ENCODE assay signal across 22 mouse cellular contexts in genomic region chr13:80381280-80381965, GRCm38 (mm10).
DNase-seq lines count a peak whose midpoint lies in the region; ATAC-seq and TF ChIP-seq lines count a peak whose summit lies in the region.
"Had no signal": no experiment of that assay in that cellular context is flagged by ENCODE, and none has a peak within 500 bp of the region (broad histone marks: within the 10 kb centered on the region; RNA-seq: fewer than 3 reads in every experiment).

No protein-coding gene starts in this region.

- WGBS in embryonic facial prominence, embryonic 11.5 days, result 78% methylated on average over 4 of the region's 4 CpGs
- WGBS in embryonic facial prominence, embryonic 10.5 days, result 79% methylated on average over 4 of the region's 4 CpGs
- WGBS in forebrain, embryonic 10.5 days, result 81% methylated on average over 4 of the region's 4 CpGs
- 66% methylated on average over 4 of the region's 4 CpGs for WGBS in hindbrain, embryonic 11.5 days
- WGBS in midbrain, postnatal 0 days, result 55% methylated on average over 4 of the region's 4 CpGs

- no peak overlapping the region for H3K9ac ChIP-seq in embryonic facial prominence, embryonic 11.5 days (replicated peaks; ENCODE audit: low read length)
- no peak overlapping the region for H3K9ac ChIP-seq in hindbrain, embryonic 11.5 days (ENCODE audit: low read depth, low read length)
- H3K9ac ChIP-seq in midbrain, postnatal 0 days (replicated peaks; ENCODE audit: low read length, poor library complexity, severe bottlenecking), result no peak overlapping the region
- H3K9ac ChIP-seq: embryonic facial prominence, embryonic 12.5 days; hindbrain, embryonic 15.5 days; stomach, embryonic 15.5 days had no signal

- TF ChIP-seq CTCF in midbrain, postnatal 0 days (IDR thresholded peaks at IDR 0.05), result no peak

- no peak overlapping the region for H3K4me3 ChIP-seq in embryonic facial prominence, embryonic 11.5 days (ENCODE audit: low read depth, low read length)
- no peak overlapping the region for H3K4me3 ChIP-seq in embryonic facial prominence, embryonic 10.5 days
- no peak overlapping the region for H3K4me3 ChIP-seq in forebrain, embryonic 10.5 days
- H3K4me3 ChIP-seq in hindbrain, embryonic 11.5 days (ENCODE audit: low read depth, low read length), result no peak overlapping the region
- H3K4me3 ChIP-seq in midbrain, postnatal 0 days (ENCODE audit: low read depth, low read length), result no peak overlapping the region
- H3K4me3 ChIP-seq: embryonic facial prominence, embryonic 12.5 days; hindbrain, embryonic 15.5 days; stomach, embryonic 15.5 days had no signal

- H3K4me1 ChIP-seq in embryonic facial prominence, embryonic 11.5 days (ENCODE audit: control insufficient read depth, insufficient read depth, low read length), result no peaks in the 10 kb centered on the region
- no peaks in the 10 kb centered on the region for H3K4me1 ChIP-seq in embryonic facial prominence, embryonic 10.5 days
- H3K4me1 ChIP-seq in forebrain, embryonic 10.5 days, result peaks cover 16% of the 10 kb centered on the region
- no peaks in the 10 kb centered on the region for H3K4me1 ChIP-seq in hindbrain, embryonic 11.5 days (replicated peaks; ENCODE audit: control insufficient read depth, insufficient read depth, low read length)
- no peaks in the 10 kb centered on the region for H3K4me1 ChIP-seq in midbrain, postnatal 0 days (ENCODE audit: insufficient read depth, low read length)
- H3K4me1 ChIP-seq: embryonic facial prominence, embryonic 12.5 days; hindbrain, embryonic 15.5 days; stomach, embryonic 15.5 days had no signal

- ATAC-seq in embryonic facial prominence, embryonic 11.5 days (replicated peaks; ENCODE audit: insufficient number of reproducible peaks, low FRiP score, low TSS enrichment, low read depth), result no peak
- peak; percentile 83 for ATAC-seq in hindbrain, embryonic 11.5 days (ENCODE audit: low FRiP score)
- 0 out of 2 replicates have a peak, but pooled peaks have one; percentile 41 for ATAC-seq in midbrain, postnatal 0 days (ENCODE audit: low FRiP score)

- no peaks in the 10 kb centered on the region for H3K27me3 ChIP-seq in embryonic facial prominence, embryonic 11.5 days (ENCODE audit: control insufficient read depth, insufficient read depth, low read length)
- no peaks in the 10 kb centered on the region for H3K27me3 ChIP-seq in embryonic facial prominence, embryonic 10.5 days (replicated peaks; ENCODE audit: low read depth, poor library complexity, severe bottlenecking)
- H3K27me3 ChIP-seq in forebrain, embryonic 10.5 days (ENCODE audit: poor library complexity, severe bottlenecking), result no peaks in the 10 kb centered on the region
- no peaks in the 10 kb centered on the region for H3K27me3 ChIP-seq in hindbrain, embryonic 11.5 days (ENCODE audit: control insufficient read depth, insufficient read depth, low read length)
- H3K27me3 ChIP-seq in midbrain, postnatal 0 days (ENCODE audit: insufficient read depth, low read length), result no peaks in the 10 kb centered on the region
- H3K27me3 ChIP-seq: CH12.LX; embryonic facial prominence, embryonic 12.5 days; hindbrain, embryonic 15.5 days; stomach, embryonic 15.5 days had no signal

- no peak overlapping the region for H3K4me2 ChIP-seq in embryonic facial prominence, embryonic 11.5 days (ENCODE audit: low read depth, low read length)
- no peak overlapping the region for H3K4me2 ChIP-seq in hindbrain, embryonic 11.5 days (replicated peaks; ENCODE audit: low read depth, low read length)
- no peak overlapping the region for H3K4me2 ChIP-seq in midbrain, postnatal 0 days (ENCODE audit: low read depth, low read length, poor library complexity, severe bottlenecking)
- H3K4me2 ChIP-seq: embryonic facial prominence, embryonic 12.5 days; hindbrain, embryonic 15.5 days; stomach, embryonic 15.5 days had no signal

- no peaks in the 10 kb centered on the region for H3K36me3 ChIP-seq in embryonic facial prominence, embryonic 11.5 days (replicated peaks; ENCODE audit: control insufficient read depth, insufficient read depth, low read depth, low read length)
- no peaks in the 10 kb centered on the region for H3K36me3 ChIP-seq in embryonic facial prominence, embryonic 10.5 days (replicated peaks)
- H3K36me3 ChIP-seq in forebrain, embryonic 10.5 days (replicated peaks), result no peaks in the 10 kb centered on the region
- no peaks in the 10 kb centered on the region for H3K36me3 ChIP-seq in hindbrain, embryonic 11.5 days (ENCODE audit: control insufficient read depth, insufficient read depth, low read length)
- H3K36me3 ChIP-seq in midbrain, postnatal 0 days (ENCODE audit: insufficient read depth, low read length), result no peaks in the 10 kb centered on the region
- H3K36me3 ChIP-seq: embryonic facial prominence, embryonic 12.5 days; hindbrain, embryonic 15.5 days; stomach, embryonic 15.5 days had no signal

- no peak overlapping the region for H3K27ac ChIP-seq in embryonic facial prominence, embryonic 11.5 days (replicated peaks; ENCODE audit: low read depth, low read length)
- no peak overlapping the region for H3K27ac ChIP-seq in embryonic facial prominence, embryonic 10.5 days (replicated peaks)
- peak overlapping the region; percentile 48; the same call in 1 of the 2 replicates for H3K27ac ChIP-seq in forebrain, embryonic 10.5 days
- H3K27ac ChIP-seq in hindbrain, embryonic 11.5 days (ENCODE audit: low read depth, low read length), result no peak overlapping the region
- no peak overlapping the region for H3K27ac ChIP-seq in midbrain, postnatal 0 days (ENCODE audit: low read depth, low read length)
- H3K27ac ChIP-seq: embryonic facial prominence, embryonic 12.5 days; hindbrain, embryonic 15.5 days; stomach, embryonic 15.5 days had no signal

- no peaks in the 10 kb centered on the region for H3K9me3 ChIP-seq in embryonic facial prominence, embryonic 11.5 days (replicated peaks; ENCODE audit: control insufficient read depth, low read length)
- H3K9me3 ChIP-seq in embryonic facial prominence, embryonic 10.5 days, result no peaks in the 10 kb centered on the region
- no peaks in the 10 kb centered on the region for H3K9me3 ChIP-seq in forebrain, embryonic 10.5 days
- no peaks in the 10 kb centered on the region for H3K9me3 ChIP-seq in hindbrain, embryonic 11.5 days (ENCODE audit: control insufficient read depth, low read length)
- H3K9me3 ChIP-seq in midbrain, postnatal 0 days (ENCODE audit: low read length), result no peaks in the 10 kb centered on the region
- H3K9me3 ChIP-seq: embryonic facial prominence, embryonic 12.5 days; hindbrain, embryonic 15.5 days; stomach, embryonic 15.5 days had no signal

- DNase-seq in embryonic facial prominence, embryonic 11.5 days (ENCODE audit: low spot score), result peak; percentile 15
- DNase-seq in embryonic facial prominence, embryonic 10.5 days (ENCODE audit: low spot score), result no peak
- no peak for DNase-seq in forebrain, embryonic 10.5 days (ENCODE audit: extremely low spot score, low spot score)
- DNase-seq in hindbrain, embryonic 11.5 days (ENCODE audit: low spot score), result peak; percentile 18
- peak; percentile 19 for DNase-seq in midbrain, postnatal 0 days (ENCODE audit: low spot score)
- DNase-seq in layer of hippocampus, adult 11-12 months (ENCODE audit: low spot score), result no peak
- no peak for DNase-seq in cerebellum, adult 11 months
- DNase-seq in cerebellum, adult 8-10 months, result no peak
- DNase-seq: adrenal gland, postnatal 10 days; cerebellum, adult 9-10 months; kidney, adult 11 months; kidney, postnatal 10 days; layer of hippocampus, postnatal 36 days; left cerebral cortex, postnatal 4 days; lung, adult 2 months; lung, postnatal 36 days; right cerebral cortex, postnatal 14 days; thymus, adult 2 months had no signal

Comparison
In these comparisons a context has a peak if more than half of its experiments do, and no peak if none do; other contexts are left out.
1. DNase-seq: peak in embryonic facial prominence, embryonic 11.5 days (single experiment), hindbrain, embryonic 11.5 days (single experiment) and midbrain, postnatal 0 days (single experiment); none in embryonic facial prominence, embryonic 10.5 days (single experiment), forebrain, embryonic 10.5 days (single experiment), layer of hippocampus, adult 11-12 months (single experiment), cerebellum, adult 11 months (single experiment) and cerebellum, adult 8-10 months (single experiment).